7 mouse cellular contexts compared by ENCODE assay signal in genomic region chr11:52396597-52397188, GRCm38 (mm10). TPM values are rescaled to one million over a fixed set of nuclear protein-coding genes. Genes with fewer than 3 reads are reported as not detected.
A peak's percentile ranks its signal among the peaks of the same experiment; 100 is the strongest.
DNase-seq lines count a peak whose midpoint lies in the region; ATAC-seq lines count a peak whose summit lies in the region.

No protein-coding gene starts in this region.

- no peaks in the 10 kb centered on the region for H3K9me3 ChIP-seq in hindbrain, embryonic 16.5 days (ENCODE audit: control insufficient read depth, low read length)

- H3K9ac ChIP-seq in hindbrain, embryonic 16.5 days (ENCODE audit: low read depth, low read length), result peak overlapping the region; percentile 97

- H3K36me3 ChIP-seq in hindbrain, embryonic 16.5 days (ENCODE audit: control insufficient read depth, insufficient read depth, low read length), result no peaks in the 10 kb centered on the region

- DNase-seq in 416B (ENCODE audit: low read depth), result peak; percentile 50
- peak; percentile 82 for DNase-seq in CD4-positive helper T cell, adult 2 months (ENCODE audit: low read depth, low spot score)
- peak; percentile 70 for DNase-seq in embryo, embryonic 11 days
- DNase-seq in layer of hippocampus, adult 8-10 months (ENCODE audit: low spot score in 2 of 2), result no peak
- DNase-seq in cerebellum, postnatal 4 days (ENCODE audit: low spot score in 2 of 2), result no peak

- H3K4me2 ChIP-seq in hindbrain, embryonic 16.5 days (ENCODE audit: low read length), result peak overlapping the region; percentile 82

- H3K4me3 ChIP-seq in hindbrain, embryonic 16.5 days (ENCODE audit: low read length), result peak overlapping the region; percentile 84

- ATAC-seq in hindbrain, embryonic 16.5 days, result peak; percentile 87
- peak; percentile 54 for ATAC-seq in megakaryocyte, adult 5-6 weeks (ENCODE audit: poor library complexity, severe bottlenecking)

- peak overlapping the region; percentile 89 for H3K27ac ChIP-seq in hindbrain, embryonic 16.5 days (ENCODE audit: low read depth, low read length)

- H3K4me1 ChIP-seq in hindbrain, embryonic 16.5 days (ENCODE audit: control insufficient read depth, insufficient read depth, low read depth, low read length), result peaks cover 14% of the 10 kb centered on the region

- WGBS in hindbrain, embryonic 16.5 days, result under 1% methylated on average over 33 of the region's 33 CpGs

- no peaks in the 10 kb centered on the region for H3K27me3 ChIP-seq in hindbrain, embryonic 16.5 days (replicated peaks; ENCODE audit: control insufficient read depth, insufficient read depth, low read length)

RNA-seq across cellular contexts. Expression of gene 9530068E07Rik, which starts 0.5 kb away (rescaled TPM):
- polyA plus RNA-seq in hindbrain, embryonic 16.5 days (2015; fragmentation: Nextera tagmentation; extraction: Ambion mirVana), result 136 and 145 TPM in 2 replicates
- total RNA-seq in megakaryocyte, adult 5-6 weeks (2015), result 131 and 132 TPM in 2 replicates
- 74.8 and 90.7 TPM in 2 replicates for total RNA-seq in megakaryocyte, adult 5-6 weeks (2017)
- total RNA-seq in layer of hippocampus, adult 8-10 months (2022), result 10 to 100 TPM; 58.9 to 64.5 (median 63.9) TPM

RNA-seq across cellular contexts. Expression of gene Vdac1, which starts 36.0 kb away (rescaled TPM):
- polyA plus RNA-seq in hindbrain, embryonic 16.5 days (2015; fragmentation: Nextera tagmentation; extraction: Ambion mirVana), result 411 and 440 TPM in 2 replicates
- 71.2 and 74.6 TPM in 2 replicates for total RNA-seq in megakaryocyte, adult 5-6 weeks (2015)
- 116 and 128 TPM in 2 replicates for total RNA-seq in megakaryocyte, adult 5-6 weeks (2017)
- 100 to 1,000 TPM; 508 to 527 (median 523) TPM for total RNA-seq in layer of hippocampus, adult 8-10 months (2022)

Comparison
In these comparisons a context has a peak if more than half of its experiments do, and no peak if none do; other contexts are left out.
1. DNase-seq: peak in 416B (single experiment), CD4-positive helper T cell, adult 2 months (single experiment) and embryo, embryonic 11 days (single experiment); none in layer of hippocampus, adult 8-10 months (0 of 2) and cerebellum, postnatal 4 days (0 of 2).